Mouse (Mus musculus): Measurements from ENCODE around the gene Gm14410. TPM values are rescaled to one million over a fixed set of nuclear protein-coding genes. Genes with fewer than 3 reads are reported as not detected.
"Not testable (repeated sequence)": the region's sequence is repeated elsewhere in the genome, so short reads cannot be mapped to it uniquely, and the experiment has no call there.

The Gm14410 gene
- total RNA-seq (2021): 10 to 100 TPM; 10.5 to 12.8 TPM
- long read RNA-seq, experiment 1, transcript Gm14410-201 (4 exons, 912 nt): major isoform, 5 of 11 reads
- long read RNA-seq, experiment 1, partial matches to known transcripts: 3 of 11 reads
- long read RNA-seq, experiment 1, other reads (novel, unspliced or antisense): 3 of 11 reads
- long read RNA-seq, experiment 2, partial matches to known transcripts: 0 of 8 reads
- long read RNA-seq, experiment 2, other reads (novel, unspliced or antisense): 4 of 8 reads

GRCm38 (mm10) chr2:177206341-177206740, at the start of gene Gm14410:
Gene Gm14410, minus strand, starts transcription at chr2:177206421.
- DNase-seq (ENCODE audit: low spot score): peak; percentile 89

GRCm38 (mm10) chr2:177247449-177247848, 41.2 kb upstream of the Gm14410 start:
- not testable (repeated sequence) for DNase-seq (ENCODE audit: low spot score)

DNA sequence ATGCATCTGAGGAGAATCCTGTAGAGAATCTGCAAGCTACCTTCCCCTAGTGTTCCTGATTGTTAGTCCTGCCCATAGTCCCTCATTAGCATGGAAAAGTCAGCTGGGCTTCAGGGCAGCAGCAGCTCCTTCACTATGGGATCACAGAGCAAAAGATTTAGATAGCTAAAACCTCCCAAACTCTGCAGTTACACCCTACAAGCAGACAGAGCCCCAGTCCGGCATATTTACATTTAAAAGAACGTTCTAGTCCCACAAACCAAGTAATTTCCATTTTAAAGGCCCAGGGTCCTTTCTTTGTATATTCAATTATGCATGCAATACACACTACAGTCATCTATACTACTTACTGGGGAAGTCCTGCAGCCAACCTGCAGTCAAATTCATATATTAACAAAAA, 24.2 kb upstream of the Gm14410 start:
- DNase-seq (ENCODE audit: low spot score): not testable (repeated sequence)

DNA sequence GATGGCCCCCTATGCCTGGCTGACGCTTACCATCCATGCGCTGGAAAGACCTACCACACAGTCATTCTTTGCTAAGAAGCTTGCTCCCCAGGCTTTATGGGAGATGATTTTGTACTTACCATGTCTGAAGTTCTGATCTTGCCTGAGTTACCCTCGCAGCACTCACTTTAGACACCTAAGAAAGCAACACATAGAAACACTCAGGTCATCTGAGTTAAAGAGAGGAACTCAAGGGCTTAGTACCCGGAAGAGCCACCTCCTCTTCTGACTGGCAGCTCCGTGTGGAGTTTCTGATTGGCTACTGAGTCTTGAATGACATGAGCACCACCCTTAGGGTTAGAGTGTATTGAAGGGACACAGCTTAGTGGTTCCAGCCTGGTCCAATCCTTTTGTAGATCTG, 33.5 kb downstream of the Gm14410 start:
- DNase-seq (ENCODE audit: low spot score): not testable (repeated sequence)

Other genes starting within 250 kb of the Gm14410 start
- gene Gm14419, start 205.5 kb downstream of the Gm14410 start, total RNA-seq (2021): 10 to 100 TPM; 26.0 to 30.6 TPM
- 1 to 10 TPM in 1 of 2 experiments, under 1 TPM in 1; 1.00 to 1.2 TPM for gene Gm14401, start 132.1 kb downstream of the Gm14410 start, total RNA-seq (2021)
- under 1 TPM; 0.91 to 1.00 TPM for gene Gm14409, start 60.6 kb upstream of the Gm14410 start, total RNA-seq (2021)
- 1 to 10 TPM; 2.2 TPM for gene Gm14412, start 117.9 kb upstream of the Gm14410 start, total RNA-seq (2021)
- 10 to 100 TPM in 1 of 2 experiments, 1 to 10 TPM in 1; 9.6 to 12.1 TPM for gene Gm14418, start 191.9 kb upstream of the Gm14410 start, total RNA-seq (2021)

All from gastrocnemius, adult 18-20 months (tissue).